Mouse (Mus musculus): ENCODE measurements around the gene Xdh. TPM values are rescaled to one million over a fixed set of nuclear protein-coding genes. Genes with fewer than 3 reads are reported as not detected.

The Xdh gene
- polyA plus RNA-seq, 1 experiment from 2014 or later, result 0.14 TPM

- H3K36me3 ChIP-seq (ENCODE audit: control insufficient read depth, insufficient read depth, low read length), result no peaks in the 10 kb centered on the region
- ATAC-seq (no peak), DNase-seq (ENCODE audit: low spot score) (no peak)
- H3K27ac ChIP-seq (ENCODE audit: low read depth, low read length), result no peak overlapping the region
- H3K4me2 ChIP-seq (ENCODE audit: low read length), result no peak overlapping the region
- H3K4me3 ChIP-seq (ENCODE audit: low read depth, low read length), result no peak overlapping the region
- 71% methylated on average over 4 of the region's 4 CpGs for WGBS
- no peaks in the 10 kb centered on the region for H3K9me3 ChIP-seq (replicated peaks; ENCODE audit: control insufficient read depth, low read length)
- H3K4me1 ChIP-seq (ENCODE audit: control insufficient read depth, insufficient read depth, low read length), result no peaks in the 10 kb centered on the region
- H3K9ac ChIP-seq (ENCODE audit: low read length), result no peak overlapping the region
- no peaks in the 10 kb centered on the region for H3K27me3 ChIP-seq (replicated peaks; ENCODE audit: control insufficient read depth, insufficient read depth, low read length)
Observed at GRCm38 (mm10) chr17:73971291-73971690, 21.3 kb upstream of the Xdh start.

DNA sequence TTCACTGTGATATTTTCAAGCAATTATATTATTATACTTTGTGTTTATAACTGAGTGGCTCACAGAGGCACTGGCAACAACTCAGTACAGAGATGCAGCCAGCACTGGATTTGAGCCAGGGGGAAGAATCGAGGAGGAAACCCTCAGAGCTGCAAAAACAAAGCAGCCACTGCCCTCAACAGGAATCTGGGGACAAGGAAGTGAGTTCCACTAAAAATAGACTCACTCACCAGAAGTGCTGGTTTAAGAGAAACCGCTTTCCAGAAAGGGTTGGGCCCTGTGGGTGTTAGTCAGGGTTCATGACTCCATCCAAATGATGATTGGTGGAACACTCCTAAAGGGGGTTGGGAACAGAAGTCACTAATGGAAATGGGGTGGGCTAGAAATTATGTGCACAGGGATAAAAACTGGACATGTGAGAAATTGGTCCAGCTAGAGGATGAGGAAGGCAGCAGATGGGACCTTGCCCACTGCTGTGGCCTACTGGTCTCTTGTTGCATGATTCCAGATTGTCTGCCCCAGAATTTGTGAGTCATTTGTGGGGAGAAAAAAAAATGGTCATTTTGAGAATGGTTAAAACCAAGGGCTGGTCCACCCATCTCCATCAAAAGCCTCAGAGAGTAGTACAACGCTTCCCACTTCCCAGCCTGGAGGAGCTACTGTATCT, 20.5 kb upstream of the Xdh start:
- no peaks in the 10 kb centered on the region for H3K36me3 ChIP-seq (ENCODE audit: control insufficient read depth, insufficient read depth, low read length)
- no peak overlapping the region for H3K27ac ChIP-seq (ENCODE audit: low read depth, low read length)
- no peaks in the 10 kb centered on the region for H3K4me1 ChIP-seq (ENCODE audit: control insufficient read depth, insufficient read depth, low read length)
- H3K27me3 ChIP-seq (replicated peaks; ENCODE audit: control insufficient read depth, insufficient read depth, low read length), result no peaks in the 10 kb centered on the region
- DNase-seq (ENCODE audit: low spot score), result no peak
- WGBS, result 68% methylated on average over 3 of the region's 3 CpGs
- H3K9me3 ChIP-seq (replicated peaks; ENCODE audit: control insufficient read depth, low read length), result no peaks in the 10 kb centered on the region
- no peak overlapping the region for H3K4me3 ChIP-seq (ENCODE audit: low read depth, low read length)
- no peak for ATAC-seq
- no peak overlapping the region for H3K9ac ChIP-seq (ENCODE audit: low read length)
- H3K4me2 ChIP-seq (ENCODE audit: low read length), result no peak overlapping the region

DNA sequence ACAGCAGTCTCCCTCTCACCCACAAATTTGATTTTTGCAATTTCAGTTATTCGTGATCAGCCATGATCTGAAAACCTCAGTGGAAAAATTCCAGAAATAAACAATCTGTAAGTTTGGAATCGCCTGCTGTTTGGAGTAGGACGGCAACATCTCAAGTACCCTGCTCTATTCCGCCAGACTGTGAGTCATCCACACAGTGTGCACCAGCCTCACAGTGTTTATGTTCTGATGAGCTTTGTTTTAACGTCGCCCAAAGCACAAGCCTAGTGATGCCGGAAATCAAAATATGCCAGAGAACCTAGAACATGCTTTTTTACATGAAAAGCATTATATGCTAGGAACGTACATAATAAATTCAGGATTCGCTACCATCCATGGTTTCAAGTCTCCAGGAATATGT, 14.9 kb upstream of the Xdh start:
- Histone ChIP-seq H3K4me3 (ENCODE audit: low read depth, low read length) (no peak overlapping the region), H3K4me1 (ENCODE audit: control insufficient read depth, insufficient read depth, low read length) (no peaks in the 10 kb centered on the region), H3K27ac (ENCODE audit: low read depth, low read length) (no peak overlapping the region), H3K27me3 (replicated peaks; ENCODE audit: control insufficient read depth, insufficient read depth, low read length) (no peaks in the 10 kb centered on the region), H3K9ac (ENCODE audit: low read length) (no peak overlapping the region), H3K9me3 (replicated peaks; ENCODE audit: control insufficient read depth, low read length) (no peaks in the 10 kb centered on the region), H3K4me2 (ENCODE audit: low read length) (no peak overlapping the region), H3K36me3 (ENCODE audit: control insufficient read depth, insufficient read depth, low read length) (no peaks in the 10 kb centered on the region)
- DNase-seq (ENCODE audit: low spot score) (no peak), ATAC-seq (no peak)
- WGBS, result 91% methylated on average over 9 of the region's 9 CpGs

DNA sequence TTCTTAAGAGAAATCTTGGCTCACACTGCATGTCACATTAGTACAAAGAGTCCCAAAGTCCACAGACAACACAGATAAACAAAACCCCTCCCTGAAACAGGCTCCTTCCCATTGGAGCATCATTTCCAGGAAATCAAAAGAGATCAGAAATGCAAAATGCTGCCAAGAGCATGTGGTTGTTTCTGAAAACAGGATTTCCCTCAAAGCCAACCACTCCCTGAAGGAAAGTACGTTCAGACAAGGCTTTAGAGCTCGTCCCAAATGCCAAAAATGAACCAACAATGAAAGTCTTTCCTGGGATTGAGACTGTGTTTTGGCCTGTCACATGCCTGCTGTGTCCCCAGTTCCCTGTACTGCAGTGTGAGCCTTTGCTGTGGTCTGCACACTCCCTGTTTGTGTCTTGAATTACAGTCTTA, 12.6 kb upstream of the Xdh start:
- H3K9me3 ChIP-seq (replicated peaks; ENCODE audit: control insufficient read depth, low read length), result no peaks in the 10 kb centered on the region
- DNase-seq (ENCODE audit: low spot score), result no peak
- H3K36me3 ChIP-seq (ENCODE audit: control insufficient read depth, insufficient read depth, low read length), result no peaks in the 10 kb centered on the region
- no peaks in the 10 kb centered on the region for H3K27me3 ChIP-seq (replicated peaks; ENCODE audit: control insufficient read depth, insufficient read depth, low read length)
- H3K4me3 ChIP-seq (ENCODE audit: low read depth, low read length), result no peak overlapping the region
- WGBS, result 55% methylated on average over 2 of the region's 2 CpGs
- no peak overlapping the region for H3K27ac ChIP-seq (ENCODE audit: low read depth, low read length)
- no peak for ATAC-seq
- no peaks in the 10 kb centered on the region for H3K4me1 ChIP-seq (ENCODE audit: control insufficient read depth, insufficient read depth, low read length)
- H3K4me2 ChIP-seq (ENCODE audit: low read length), result no peak overlapping the region
- H3K9ac ChIP-seq (ENCODE audit: low read length), result no peak overlapping the region

GRCm38 (mm10) chr17:73961801-73962403, 11.9 kb upstream of the Xdh start:
- Histone ChIP-seq H3K4me1 (ENCODE audit: control insufficient read depth, insufficient read depth, low read length) (no peaks in the 10 kb centered on the region), H3K9ac (ENCODE audit: low read length) (no peak overlapping the region), H3K9me3 (replicated peaks; ENCODE audit: control insufficient read depth, low read length) (no peaks in the 10 kb centered on the region), H3K4me2 (ENCODE audit: low read length) (no peak overlapping the region), H3K27me3 (replicated peaks; ENCODE audit: control insufficient read depth, insufficient read depth, low read length) (no peaks in the 10 kb centered on the region), H3K4me3 (ENCODE audit: low read depth, low read length) (no peak overlapping the region), H3K27ac (ENCODE audit: low read depth, low read length) (no peak overlapping the region), H3K36me3 (ENCODE audit: control insufficient read depth, insufficient read depth, low read length) (no peaks in the 10 kb centered on the region)
- ATAC-seq (no peak), DNase-seq (ENCODE audit: low spot score) (no peak)
- 96% methylated on average over 1 of the region's 1 CpGs for WGBS

GRCm38 (mm10) chr17:73960745-73961144, 10.7 kb upstream of the Xdh start:
- no peak for DNase-seq (ENCODE audit: low spot score)
- Histone ChIP-seq H3K27ac (ENCODE audit: low read depth, low read length) (no peak overlapping the region), H3K4me1 (ENCODE audit: control insufficient read depth, insufficient read depth, low read length) (no peaks in the 10 kb centered on the region), H3K9ac (ENCODE audit: low read length) (no peak overlapping the region), H3K4me2 (ENCODE audit: low read length) (no peak overlapping the region), H3K9me3 (replicated peaks; ENCODE audit: control insufficient read depth, low read length) (no peaks in the 10 kb centered on the region), H3K36me3 (ENCODE audit: control insufficient read depth, insufficient read depth, low read length) (no peaks in the 10 kb centered on the region), H3K27me3 (replicated peaks; ENCODE audit: control insufficient read depth, insufficient read depth, low read length) (no peaks in the 10 kb centered on the region), H3K4me3 (ENCODE audit: low read depth, low read length) (no peak overlapping the region)
- ATAC-seq, result no peak
- WGBS, result 92% methylated on average over 4 of the region's 4 CpGs

DNA sequence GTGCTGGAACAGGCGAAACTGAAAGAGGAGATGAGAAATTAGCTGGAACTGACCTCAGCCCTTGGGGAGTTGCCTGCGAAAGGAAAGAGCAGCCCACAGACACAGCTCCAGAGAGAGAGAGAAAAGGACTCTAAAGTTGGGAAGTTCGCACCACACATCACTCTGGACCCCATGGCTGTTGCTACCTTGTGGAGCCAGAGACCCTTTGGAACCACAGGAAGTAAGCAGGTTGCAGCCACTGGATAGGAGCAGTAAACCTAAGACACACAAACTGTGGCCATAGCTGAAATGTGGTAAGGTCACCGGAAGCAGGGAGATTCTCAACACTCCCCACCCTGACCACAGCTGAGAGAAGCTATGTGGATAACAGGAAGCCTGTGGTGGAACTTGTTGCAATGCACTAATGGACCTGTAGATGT, 2.1 kb upstream of the Xdh start:
- H3K27ac ChIP-seq (ENCODE audit: low read depth, low read length), result no peak overlapping the region
- DNase-seq (ENCODE audit: low spot score), result no peak
- 97% methylated on average over 4 of the region's 4 CpGs for WGBS

DNA sequence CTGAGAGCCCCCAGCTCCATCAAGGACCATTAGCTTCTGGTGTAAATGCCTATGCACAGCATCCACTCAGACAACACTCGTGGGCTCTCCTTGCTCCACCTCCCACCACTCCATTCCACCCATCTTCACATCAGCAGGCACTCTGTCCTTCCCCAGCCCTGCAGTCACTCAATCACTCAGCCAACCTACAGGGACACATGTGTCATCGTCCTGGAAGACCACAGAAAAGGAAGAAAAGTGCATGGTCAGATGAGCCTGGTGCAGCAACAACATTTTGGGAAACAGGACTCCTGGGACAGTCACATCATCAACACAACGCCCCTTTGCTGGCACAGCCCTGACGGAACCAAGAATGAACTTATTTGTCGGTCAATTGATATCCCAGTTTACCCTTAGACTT, 974 bp upstream of the Xdh start:
- Histone ChIP-seq H3K9ac (ENCODE audit: low read length) (no peak overlapping the region), H3K4me2 (ENCODE audit: low read length) (no peak overlapping the region), H3K27ac (ENCODE audit: low read depth, low read length) (no peak overlapping the region), H3K4me1 (ENCODE audit: control insufficient read depth, insufficient read depth, low read length) (no peaks in the 10 kb centered on the region), H3K36me3 (ENCODE audit: control insufficient read depth, insufficient read depth, low read length) (no peaks in the 10 kb centered on the region), H3K9me3 (replicated peaks; ENCODE audit: control insufficient read depth, low read length) (no peaks in the 10 kb centered on the region), H3K27me3 (replicated peaks; ENCODE audit: control insufficient read depth, insufficient read depth, low read length) (no peaks in the 10 kb centered on the region), H3K4me3 (ENCODE audit: low read depth, low read length) (no peak overlapping the region)
- 87% methylated on average over 5 of the region's 5 CpGs for WGBS
- ATAC-seq (no peak), DNase-seq (ENCODE audit: low spot score) (no peak)

More for the DNA sequence above, 2.1 kb upstream of the Xdh start:
- Histone ChIP-seq H3K9ac (ENCODE audit: low read length) (no peak overlapping the region), H3K36me3 (ENCODE audit: control insufficient read depth, insufficient read depth, low read length) (no peaks in the 10 kb centered on the region), H3K4me2 (ENCODE audit: low read length) (no peak overlapping the region), H3K9me3 (replicated peaks; ENCODE audit: control insufficient read depth, low read length) (no peaks in the 10 kb centered on the region), H3K4me3 (ENCODE audit: low read depth, low read length) (no peak overlapping the region), H3K4me1 (ENCODE audit: control insufficient read depth, insufficient read depth, low read length) (no peaks in the 10 kb centered on the region), H3K27me3 (replicated peaks; ENCODE audit: control insufficient read depth, insufficient read depth, low read length) (no peaks in the 10 kb centered on the region)
- ATAC-seq, result no peak

- DNase-seq (ENCODE audit: low spot score), result peak; percentile 22
- no peaks in the 10 kb centered on the region for H3K27me3 ChIP-seq (replicated peaks; ENCODE audit: control insufficient read depth, insufficient read depth, low read length)
- WGBS, result 62% methylated on average over 4 of the region's 4 CpGs
Observed at GRCm38 (mm10) chr17:73949498-73949897, 498 bp downstream of the Xdh start.

More at GRCm38 (mm10) chr17:73949498-73949897, 498 bp downstream of the Xdh start:
- Histone ChIP-seq H3K27ac (ENCODE audit: low read depth, low read length) (no peak overlapping the region), H3K36me3 (ENCODE audit: control insufficient read depth, insufficient read depth, low read length) (no peaks in the 10 kb centered on the region), H3K9ac (ENCODE audit: low read length) (no peak overlapping the region), H3K4me3 (ENCODE audit: low read depth, low read length) (no peak overlapping the region), H3K4me1 (ENCODE audit: control insufficient read depth, insufficient read depth, low read length) (no peaks in the 10 kb centered on the region), H3K4me2 (ENCODE audit: low read length) (no peak overlapping the region), H3K9me3 (replicated peaks; ENCODE audit: control insufficient read depth, low read length) (no peaks in the 10 kb centered on the region)
- no peak for ATAC-seq

All from forebrain, embryonic 14.5 days (tissue).